Mouse (Mus musculus): ENCODE measurements around the gene Spats2.

DNA sequence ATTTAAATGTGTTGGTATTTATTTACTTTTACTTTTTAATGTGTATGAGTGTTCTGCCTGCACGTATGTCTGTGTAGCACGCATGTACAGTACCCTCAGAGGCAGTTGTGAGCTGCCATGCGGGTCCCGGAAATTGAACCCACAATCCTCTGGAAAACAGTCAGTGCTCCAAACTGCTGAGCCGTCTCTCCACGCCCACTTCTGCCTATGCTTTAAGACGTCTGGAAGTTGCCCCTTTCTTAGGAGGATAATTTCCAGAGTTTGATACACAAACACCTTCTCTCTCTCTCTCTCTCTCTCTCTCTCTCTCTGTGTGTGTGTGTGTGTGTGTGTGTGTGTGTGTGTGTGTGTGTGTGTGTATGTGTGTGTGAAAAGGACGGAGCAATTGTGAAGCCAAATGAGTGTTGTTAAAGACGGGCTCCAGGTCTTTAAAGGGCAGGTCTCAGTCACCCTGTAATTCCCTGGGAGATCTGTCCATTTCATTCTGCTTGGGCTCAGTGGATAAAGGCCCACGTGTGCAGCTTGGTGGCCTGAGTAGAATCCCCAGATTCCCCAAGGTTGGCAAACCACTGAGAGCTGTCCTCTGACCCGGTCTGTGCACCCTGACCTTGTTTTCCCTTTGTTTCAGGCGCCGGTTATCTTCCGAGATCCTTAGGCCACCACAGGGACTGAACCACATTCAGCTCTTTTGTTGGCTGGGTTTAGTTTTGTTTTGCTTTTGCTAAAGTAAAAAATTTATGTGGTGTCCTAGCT is 11.2 kb upstream of the Spats2 start:
- TF ChIP-seq GATA1 (IDR thresholded peaks at IDR 0.05; ENCODE audit: borderline replicate concordance, low read length) (no peak), FLI1 (IDR thresholded peaks at IDR 0.05; ENCODE audit: low read length) (no peak)
